Mouse (Mus musculus) CD4-positive, CD25-positive, alpha-beta regulatory T cell, adult 2 months (primary cell): ENCODE measurements around the gene Kctd12.

ENCODE experiments used
- DNase-seq: peaks from one replicate; pipeline ENCODE4 v3.0.0-alpha.2; 2012; ENCODE audit warnings: low read depth, low spot score

Kctd12 gene

DNA sequence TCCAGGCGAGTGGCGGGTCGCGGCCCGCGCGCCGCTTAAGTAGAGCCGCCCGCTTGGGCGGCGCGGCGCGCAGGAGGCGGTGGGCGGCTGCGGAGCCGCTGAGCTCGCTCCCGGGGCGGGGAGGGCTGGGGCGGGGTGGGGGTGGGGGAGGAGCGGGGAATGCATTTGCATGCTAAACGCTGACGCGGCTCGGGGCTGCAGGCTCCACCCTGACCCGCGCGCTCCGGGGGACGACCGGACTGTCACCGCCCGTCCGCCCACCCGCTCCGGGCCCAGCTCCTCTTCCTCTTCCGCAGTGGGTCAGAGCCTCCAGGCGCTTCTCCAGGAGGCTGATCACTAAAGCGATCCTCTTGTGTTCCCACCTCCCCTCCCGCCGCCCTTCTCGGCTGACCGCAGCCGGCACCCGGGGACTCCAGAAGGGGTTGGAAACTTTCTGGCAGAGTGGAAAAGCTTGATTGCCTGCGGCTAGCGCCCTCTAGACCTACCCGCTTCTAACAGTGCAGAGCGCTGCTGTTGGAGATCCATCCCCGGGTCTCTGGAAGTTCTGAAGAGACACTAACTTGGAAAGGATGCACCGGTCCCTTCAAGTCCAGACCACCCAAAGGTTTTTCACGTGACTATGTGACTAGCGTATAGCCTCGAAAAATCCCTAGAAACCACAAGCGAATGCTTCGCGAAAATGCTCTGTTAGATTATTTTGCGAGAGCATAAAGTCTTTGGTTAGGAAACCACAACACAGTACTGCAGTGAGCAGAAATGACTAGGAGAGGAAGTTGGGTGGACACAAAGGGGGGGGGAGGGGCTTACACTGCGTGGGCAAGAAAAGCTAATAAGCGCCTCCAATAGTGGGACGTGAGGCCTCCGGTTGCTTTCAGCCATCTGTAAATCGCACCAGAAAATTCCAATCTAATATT lies at the start of gene Kctd12:
Gene Kctd12, minus strand, starts transcription at position 11 of the 914 bp plus-strand sequence.
- peak; percentile 84 for DNase-seq

DNA sequence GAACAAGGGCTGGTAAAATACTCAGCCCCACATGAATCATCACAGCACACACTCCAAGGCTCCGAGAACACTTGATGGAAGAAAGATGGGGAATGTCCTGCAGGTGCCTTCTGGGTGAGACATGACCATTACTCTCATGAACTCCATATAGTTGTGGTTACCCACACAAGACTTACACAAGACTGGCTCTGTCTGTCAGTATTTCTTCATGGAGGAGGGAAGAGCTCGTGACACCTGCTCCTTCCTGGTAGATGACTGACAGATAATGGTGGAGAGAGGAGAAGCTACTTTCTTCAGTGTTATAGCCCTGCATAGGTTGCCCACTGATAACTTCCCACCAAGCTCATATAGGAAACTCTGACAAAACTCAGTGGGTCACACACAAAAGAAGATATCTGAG lies 46.8 kb upstream of the Kctd12 start:
- DNase-seq = no peak

DNA sequence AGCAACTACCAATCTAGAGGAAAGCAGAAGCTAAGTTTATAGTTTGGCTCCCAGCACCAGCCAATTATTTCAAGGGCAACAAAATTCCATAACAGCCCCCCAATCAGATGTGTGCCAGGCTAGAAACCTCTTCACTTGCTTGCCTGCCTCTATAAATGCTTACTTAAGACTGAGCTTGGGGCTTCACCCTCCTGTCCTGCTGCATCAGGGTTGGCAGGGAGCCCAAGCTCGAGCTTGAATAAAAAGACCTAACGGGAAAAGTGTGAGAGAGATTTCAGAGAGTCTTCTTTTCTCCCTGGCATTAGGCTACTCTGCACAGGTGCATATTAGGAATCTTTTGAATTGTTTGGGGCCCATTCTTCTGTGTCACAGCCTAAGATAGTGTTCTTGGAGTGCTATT lies 37.6 kb upstream of the Kctd12 start:
- no peak for DNase-seq

DNA sequence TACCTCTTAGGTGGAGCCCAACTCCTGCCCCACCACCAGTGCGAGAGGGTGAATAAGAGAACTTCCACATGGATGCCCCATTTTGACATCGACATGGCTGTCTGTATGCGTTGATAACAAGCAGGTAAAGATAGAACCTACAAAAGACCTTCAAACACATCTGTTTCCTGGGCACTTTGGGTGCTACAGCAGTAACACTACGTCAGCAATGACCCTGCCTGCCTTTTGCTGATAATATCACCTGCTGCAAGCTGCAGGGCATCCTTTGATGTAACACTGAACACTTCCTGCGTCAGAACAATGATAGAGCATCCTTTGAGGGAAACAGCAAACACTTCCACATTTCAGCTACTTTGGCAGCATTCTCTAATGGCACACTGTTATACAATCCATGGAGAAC lies 34.6 kb upstream of the Kctd12 start:
- peak; percentile 65 for DNase-seq

DNA sequence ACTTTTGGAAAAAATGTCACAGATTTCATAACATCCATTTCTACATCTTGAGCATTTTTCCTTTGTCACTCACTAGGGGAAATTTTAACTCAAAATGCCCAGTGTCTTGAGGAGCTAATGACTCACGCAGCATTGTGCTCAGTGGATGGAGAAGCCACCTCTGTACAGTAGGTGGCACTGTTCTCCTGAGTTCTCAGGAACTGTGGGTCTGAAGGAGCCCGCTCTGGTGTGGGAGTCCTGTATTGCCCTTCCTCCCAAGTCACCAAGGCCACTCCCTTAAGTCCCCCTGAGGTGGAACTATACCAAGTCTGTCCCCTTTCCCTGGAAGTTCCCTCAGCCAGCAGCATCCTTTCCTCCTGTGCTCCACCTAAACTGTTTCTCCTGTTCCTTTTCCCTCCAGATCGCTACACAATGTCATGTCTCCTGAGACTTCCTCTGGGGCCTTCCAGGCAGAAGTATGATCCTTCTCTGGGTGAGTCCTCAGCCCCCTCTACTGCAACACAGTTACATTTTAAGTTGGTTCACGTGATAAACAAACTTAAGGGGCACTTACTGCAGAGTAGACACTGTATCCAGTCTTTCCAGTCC lies 30.2 kb upstream of the Kctd12 start:
- peak; percentile 83 for DNase-seq

DNA sequence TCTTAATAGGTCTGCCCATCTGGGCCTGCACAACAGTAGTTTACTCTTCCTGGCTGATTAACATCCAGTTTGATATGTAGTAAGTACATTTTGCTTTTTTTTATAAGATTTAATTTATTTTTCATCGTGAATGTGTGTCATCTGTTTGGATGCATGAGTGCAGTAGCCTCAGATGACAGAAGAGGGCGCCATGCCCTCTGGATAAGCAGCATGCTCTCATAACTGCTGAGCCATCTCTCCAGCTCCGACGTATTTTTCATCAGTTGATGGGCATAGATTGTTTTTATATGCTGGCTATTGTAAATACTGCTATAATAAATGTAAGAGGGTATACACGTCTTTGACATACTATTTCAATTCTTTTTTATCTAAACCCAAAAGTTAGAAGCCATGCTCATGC lies 29.3 kb upstream of the Kctd12 start:
- DNase-seq = peak; percentile 78

DNA sequence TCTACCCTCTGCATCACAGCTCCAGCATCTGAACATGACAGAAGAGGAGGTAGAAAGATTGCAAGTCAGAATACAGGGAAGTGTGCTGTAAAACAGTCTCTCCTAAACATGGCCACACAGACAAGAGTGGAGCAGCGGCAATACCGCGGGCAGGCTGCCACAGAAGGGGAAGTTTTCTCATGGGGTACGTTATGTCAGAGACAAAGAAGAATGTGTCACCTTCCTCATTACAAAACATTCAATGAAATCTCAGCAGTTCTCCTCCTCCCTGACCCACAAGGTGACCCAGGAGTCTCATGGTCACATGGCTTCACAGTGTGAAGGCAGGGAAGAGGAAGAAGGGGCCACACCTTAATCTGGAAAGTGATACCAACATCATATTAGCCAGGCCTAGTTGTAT lies 25.3 kb upstream of the Kctd12 start:
- no peak for DNase-seq

DNA sequence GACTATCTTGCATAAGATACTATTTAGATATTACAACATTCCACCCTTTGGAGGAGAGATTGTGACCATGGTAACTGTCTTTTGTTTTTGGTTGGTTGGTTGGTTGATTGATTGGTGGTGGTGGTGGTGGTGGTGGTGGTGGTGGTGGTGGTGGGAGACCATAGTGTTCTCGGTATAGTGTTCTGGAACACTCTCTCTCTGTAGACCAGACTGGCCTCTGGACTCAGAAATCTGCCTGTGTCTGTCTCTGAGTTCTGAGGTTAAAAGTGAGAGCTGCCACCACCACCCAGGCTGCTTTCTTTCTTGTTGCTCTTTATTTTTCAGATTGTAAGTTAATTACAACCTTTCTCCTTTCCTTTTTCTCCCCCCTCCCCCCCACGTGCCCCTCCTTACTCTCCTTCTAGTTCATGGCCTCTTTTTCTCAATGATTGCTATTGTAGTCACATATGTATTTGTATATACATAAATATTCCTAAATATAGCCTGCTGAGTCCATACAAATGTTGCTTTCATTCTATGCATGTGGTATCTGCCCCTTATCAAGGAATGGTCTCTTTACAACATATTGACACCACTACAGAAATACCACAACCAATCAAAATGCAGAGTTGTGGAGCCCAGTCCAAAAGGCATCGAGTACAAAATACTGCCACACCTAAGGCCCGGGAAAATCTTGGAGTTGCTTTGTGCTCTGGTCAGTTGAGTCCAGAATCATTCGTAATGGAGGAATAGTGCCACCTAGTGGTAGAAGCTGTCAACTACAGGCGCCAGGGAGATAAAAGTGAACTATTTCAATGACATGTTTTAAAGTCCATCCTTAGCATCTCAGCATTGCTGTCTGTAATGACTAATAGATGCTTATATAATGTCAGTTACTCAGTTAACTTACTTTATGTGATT lies 12.5 kb upstream of the Kctd12 start:
- DNase-seq = peak; percentile 73

DNA sequence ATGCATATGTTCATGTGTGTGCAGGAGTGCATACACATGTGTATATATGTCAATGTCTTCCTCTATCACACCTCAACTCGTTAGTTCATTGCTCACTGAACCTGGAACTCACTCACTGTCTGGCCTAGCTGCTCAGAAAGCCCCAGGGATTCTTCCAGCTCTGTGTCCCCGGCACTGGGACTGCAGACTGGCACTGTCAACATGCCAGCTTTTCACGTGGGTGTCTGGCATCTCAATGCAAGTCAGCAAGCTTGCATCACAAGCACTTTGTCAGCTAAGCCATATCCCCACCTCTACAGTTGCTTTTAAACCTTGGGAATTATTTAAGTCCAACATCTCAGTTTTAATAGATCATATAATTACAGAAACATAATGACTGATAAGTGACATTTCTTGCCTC lies 8.3 kb upstream of the Kctd12 start:
- no peak for DNase-seq

DNA sequence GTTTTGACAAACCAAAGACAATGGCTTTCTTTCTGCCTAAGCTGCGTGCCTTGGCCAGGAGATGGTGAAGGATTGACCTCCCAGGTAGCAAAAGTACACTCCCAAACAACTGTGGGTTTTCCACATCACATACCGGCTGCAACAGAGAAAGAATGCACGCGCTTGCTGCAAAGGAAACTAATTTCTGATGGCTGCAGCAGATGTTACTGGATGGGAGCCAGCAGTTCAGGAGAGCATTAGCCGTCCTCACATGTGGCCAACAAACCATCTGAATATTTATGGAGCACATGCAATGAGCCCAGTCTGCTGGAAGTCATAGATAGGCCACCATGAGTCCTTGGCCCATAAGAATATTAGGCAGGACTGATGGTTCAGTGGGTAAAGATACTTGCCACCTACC lies 7.4 kb upstream of the Kctd12 start:
- DNase-seq = no peak

DNA sequence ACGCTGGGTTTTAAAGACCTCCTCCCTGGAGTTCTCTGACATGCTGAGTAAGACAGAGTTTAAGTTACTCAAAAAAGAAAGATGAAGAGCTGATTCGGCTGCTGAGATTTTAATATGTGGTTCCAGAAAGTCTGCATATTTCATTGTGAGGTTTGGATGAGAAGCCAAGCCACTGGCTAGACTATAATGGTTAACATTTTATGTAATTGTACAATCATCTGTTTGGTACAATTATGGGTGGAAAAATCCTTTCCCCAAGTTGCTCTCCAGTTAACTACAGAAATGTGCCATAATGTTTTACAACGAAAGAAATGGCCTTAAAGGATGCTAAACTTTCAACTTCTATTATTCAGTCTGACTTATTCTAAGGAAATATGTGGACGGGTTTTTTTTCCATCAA lies 6.8 kb upstream of the Kctd12 start:
- no peak for DNase-seq

DNA sequence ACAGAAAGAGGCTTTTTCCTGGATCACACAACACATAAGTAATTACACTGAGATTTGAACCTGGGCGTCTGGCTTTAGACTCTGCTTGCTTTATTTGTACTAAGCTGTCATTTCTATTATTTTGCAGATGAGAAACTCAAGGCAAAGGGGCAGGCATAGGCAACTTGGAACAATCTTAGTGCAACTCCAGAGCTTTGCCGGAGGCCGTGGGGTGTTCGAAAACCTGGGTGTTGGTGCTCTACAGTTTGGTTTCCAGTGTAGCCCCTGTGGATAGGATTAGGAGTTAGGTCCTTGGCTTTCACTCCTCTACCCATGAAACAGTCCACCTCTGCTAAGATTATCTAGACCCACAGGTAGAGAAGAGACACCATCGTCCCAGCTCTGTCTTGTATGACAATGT lies 5.2 kb upstream of the Kctd12 start:
- DNase-seq = no peak

DNA sequence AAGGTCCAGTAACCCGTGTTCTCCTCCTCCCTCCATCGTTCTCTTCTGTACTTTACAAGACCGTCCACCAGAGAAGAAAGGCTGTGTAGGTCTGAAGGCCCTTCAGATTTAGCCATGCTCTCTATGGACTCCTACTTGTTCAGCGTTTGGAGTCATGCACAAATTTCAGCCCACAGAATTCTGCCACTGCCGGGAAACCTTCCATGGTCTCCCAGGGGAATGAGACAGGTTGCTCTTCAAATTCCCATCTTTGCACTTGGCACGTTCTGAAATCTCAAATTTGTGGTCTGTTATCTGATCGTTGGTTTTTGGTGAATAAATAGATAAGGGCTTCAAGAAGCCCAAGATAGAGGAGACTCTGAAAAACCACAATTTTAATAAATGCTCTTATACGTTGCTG lies 1.2 kb upstream of the Kctd12 start:
- no peak for DNase-seq

DNA sequence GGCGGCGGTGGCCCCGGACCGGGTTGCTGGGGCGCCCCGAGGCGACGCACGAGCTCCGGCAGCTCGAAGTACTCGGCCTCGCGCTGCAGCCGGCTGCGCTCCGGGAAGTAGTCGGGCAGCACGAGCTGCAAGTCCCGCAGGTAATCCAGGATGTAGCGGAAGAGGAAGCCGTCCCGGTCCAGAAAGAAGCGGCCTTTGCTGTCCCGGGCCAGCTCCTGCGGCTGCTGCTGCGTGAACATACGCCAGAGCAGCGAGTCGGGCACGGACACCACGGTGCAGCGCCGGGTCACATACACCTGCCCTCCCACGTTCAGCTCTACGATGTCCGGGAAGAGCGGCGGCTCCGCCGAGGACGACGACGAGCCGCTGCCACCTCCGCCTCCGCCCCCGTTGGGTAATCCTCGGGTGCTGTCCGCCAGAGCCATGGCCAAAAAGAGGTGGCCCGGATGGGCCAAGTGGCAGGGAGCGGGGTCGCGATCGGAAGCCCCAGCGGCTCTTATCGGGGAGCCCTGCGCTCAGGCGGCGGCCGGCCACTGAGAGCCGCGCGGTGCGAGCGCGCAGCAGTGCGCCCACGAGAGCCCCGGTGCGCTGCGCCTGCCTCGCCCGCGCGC lies 316 bp downstream of the Kctd12 start:
- DNase-seq = peak; percentile 59

DNA sequence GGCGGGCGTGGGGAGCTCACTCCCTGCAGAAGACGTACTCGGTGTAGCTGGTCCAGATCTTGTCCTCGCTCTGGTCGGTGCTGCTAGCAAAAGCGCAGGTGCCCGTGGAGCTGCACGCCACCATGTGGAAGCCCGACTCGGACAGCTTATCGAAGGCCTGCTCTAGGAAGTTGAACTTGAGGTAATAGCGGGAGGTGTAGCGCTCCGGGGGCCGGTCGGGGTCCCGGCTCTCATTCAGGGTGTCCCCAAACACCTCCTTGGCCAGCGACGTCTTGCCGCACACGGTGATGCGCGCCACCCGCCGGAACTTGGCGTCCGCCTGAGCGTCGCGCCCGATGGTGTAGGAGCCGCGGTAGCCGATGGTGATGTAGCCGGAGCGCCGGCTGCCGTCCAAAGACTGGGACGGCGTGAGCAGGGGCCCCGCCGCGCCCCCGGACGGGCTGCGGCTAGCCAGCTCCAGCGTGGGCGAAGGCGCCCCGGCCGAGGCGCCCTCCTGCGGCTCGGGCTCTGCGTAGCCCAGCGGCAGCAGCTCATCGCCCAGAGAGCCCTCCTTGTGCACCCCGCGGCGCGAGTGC lies 909 bp downstream of the Kctd12 start:
- DNase-seq = peak; percentile 59

DNA sequence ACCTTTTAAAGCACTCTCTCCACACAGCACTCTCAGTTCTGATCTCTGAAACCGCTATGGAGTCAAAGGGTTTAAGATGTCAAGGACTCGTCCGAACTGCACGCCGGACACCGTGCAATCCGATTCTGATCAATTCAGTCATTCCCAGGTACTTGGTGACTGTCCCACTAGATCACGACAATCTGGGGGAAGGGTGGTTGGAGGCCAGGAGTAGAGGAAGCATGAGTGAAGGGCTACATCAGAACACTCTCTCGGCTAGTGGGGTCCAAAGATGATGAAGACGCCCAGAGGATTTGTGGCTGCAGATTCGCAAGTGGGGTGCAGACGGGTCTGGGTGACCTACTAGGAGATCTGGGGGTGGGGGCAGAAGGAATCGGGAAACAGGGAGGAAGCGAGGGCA lies 1.5 kb downstream of the Kctd12 start:
- DNase-seq = peak; percentile 13

DNA sequence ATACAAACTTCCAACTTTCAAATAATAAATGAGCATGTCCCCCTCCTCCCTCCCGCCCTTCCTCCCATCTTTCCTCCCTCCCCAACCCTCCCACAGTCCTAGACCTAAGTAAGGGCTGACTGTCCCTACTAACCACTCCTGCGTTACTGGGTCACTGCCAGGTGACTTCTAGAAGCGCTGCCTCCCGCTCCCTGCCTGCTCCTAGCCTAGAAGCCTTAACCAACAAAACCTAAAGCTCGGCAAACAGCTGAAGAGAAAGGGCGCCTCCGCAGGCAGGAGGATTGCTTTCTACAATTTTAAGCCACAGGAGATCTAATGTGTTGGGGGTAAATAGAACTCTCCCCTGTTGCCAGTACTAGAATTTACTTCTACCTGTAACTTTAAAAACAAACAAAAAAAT lies 2.0 kb downstream of the Kctd12 start:
- DNase-seq = peak; percentile 44

DNA sequence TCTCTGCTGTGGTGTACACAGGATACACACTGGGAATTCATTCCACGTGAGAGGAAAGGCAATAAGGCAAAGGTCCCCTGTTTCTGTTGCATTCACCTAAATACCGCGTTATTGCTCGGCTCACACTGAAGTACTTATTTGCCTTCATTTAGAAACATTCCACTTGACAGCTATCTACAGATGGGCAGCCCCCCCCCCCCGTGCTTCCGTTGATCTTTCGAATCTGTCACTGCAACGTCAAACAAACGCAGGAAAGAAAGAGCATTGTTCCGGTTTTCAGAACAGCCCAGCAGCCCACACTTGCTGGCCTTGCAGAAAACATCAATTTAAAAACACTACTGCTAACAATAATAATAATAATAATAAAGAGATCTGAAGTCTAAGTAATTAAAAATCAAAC lies 2.6 kb downstream of the Kctd12 start:
- peak; percentile 74 for DNase-seq

DNA sequence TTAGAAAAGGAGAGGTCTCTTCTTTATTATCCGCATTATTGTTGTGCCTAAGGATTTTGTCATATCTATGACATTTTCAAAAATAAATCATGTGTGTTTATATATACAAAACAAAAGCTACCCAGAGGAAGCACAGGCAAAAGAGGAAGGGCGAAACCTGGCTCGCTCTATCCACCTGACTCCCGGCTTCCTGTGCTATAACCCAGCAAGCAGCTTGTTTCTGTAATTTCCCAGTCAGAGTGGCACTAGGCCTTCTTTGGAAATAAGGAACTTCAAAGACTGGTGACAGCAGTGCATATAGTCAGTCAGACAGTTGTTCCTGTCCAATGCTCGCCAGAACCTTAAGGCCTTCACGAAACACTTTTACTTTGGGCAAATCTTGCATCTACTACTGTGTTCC lies 6.6 kb downstream of the Kctd12 start:
- no peak for DNase-seq

DNA sequence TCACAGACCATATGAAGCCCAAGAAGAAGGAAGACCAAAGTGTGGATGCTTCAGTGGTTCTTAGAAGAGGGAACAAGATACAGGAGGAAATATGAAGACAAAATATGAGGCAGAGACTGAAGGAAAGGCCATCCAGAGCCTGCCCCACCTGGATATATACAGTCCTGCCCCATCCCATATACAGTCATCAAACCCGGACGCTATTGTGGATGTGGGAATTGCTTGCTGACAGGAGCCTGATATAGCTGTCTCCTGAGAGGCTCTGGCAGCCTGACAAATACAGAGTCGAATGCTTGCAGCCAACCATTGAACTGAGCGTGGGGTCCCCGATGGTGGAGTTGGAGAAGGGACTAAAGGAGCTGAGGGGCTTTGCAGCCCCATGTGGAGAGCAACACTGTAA lies 13.6 kb downstream of the Kctd12 start:
- DNase-seq = no peak

DNA sequence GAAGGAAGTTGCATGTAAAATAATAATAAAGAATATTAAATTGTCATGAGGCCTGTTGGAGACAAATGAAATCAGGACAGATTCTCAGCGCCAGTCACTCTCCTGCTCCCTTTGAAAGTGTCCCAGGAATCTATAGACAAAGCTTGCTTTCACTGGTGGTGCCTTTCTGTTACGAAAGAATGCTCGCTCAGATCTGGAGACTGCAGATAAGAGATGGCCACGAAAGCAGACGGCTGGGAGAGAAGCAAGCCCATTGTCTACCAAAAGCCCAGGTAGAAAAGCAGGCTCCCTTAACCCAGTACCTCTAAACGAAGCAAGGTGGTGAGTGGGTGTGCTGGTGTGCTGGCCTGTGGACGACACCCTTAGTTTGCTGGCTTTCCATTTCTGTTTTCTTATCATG lies 16.2 kb downstream of the Kctd12 start:
- DNase-seq = no peak

DNA sequence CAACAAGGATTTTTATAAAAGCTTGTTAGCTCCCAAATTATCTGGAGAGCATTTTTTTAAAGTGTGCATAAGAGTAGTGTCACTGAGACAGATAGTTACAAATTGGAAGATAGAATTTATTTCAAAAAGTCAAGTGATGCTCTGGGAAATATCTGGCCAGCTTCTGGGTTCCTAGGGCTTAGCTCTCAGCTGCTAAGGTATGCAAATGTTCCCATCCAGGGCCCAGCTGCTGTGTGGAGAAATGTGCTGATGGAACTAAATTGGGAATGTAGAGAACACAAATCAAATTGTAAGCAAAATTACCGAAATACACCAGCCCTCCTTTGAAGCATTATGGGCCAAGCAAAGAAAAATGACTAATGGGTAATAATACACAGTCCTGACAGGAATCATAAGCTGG lies 16.6 kb downstream of the Kctd12 start:
- no peak for DNase-seq
